Mouse (Mus musculus) CH12.LX (cell line): ENCODE measurements at regions not wholly inside any gene's neighbourhood (a gene's known extent, or its start where the extent isn't known, plus 50 kb on each side); places are given as distances from the start of the nearest gene placed in this dataset.

Source experiments
- CHD2 ChIP-seq: IDR thresholded peaks from 2 replicates; pipeline ENCODE4 v1.6.1; 2011; ENCODE audit warnings: low read length, improper control_type of control experiment
- CTCF ChIP-seq, 2 experiments: IDR thresholded peaks in 1 of 2; conservative IDR thresholded peaks in 1 of 2; 2 replicates each; pipeline ENCODE4 v1.5.1; 2011 to 2012; ENCODE audit warnings: low read depth in 2 of 2, low read length in 2 of 2, improper control_type of control experiment in 1 of 2, inconsistent platforms in 1 of 2, mild to moderate bottlenecking in 1 of 2, moderate library complexity in 1 of 2
- HCFC1 ChIP-seq: IDR thresholded peaks from 2 replicates; pipeline ENCODE4 v1.6.1; 2012; ENCODE audit warnings: low read depth, mild to moderate bottlenecking, inconsistent platforms, low read length, improper control_type of control experiment
- JUND ChIP-seq: conservative IDR thresholded peaks from 2 replicates; pipeline ENCODE4 v1.6.1; 2011; ENCODE audit warnings: low read depth, low read length, improper control_type of control experiment
- KAT2A ChIP-seq: IDR thresholded peaks from 2 replicates; pipeline ENCODE4 v1.6.1; 2012; ENCODE audit warnings: low read length, improper control_type of control experiment, inconsistent platforms; ENCODE audit not compliant: insufficient replicate concordance
- MAX ChIP-seq: IDR thresholded peaks from 2 replicates; pipeline ENCODE4 v1.6.1; 2011; ENCODE audit warnings: low read length, improper control_type of control experiment
- MEF2A ChIP-seq: IDR thresholded peaks from 2 replicates; pipeline ENCODE4 v1.6.1; 2014; ENCODE audit warnings: low read depth, mild to moderate bottlenecking, inconsistent platforms, low read length, improper control_type of control experiment, borderline replicate concordance
- POLR2A ChIP-seq: IDR thresholded peaks from 2 replicates; pipeline ENCODE4 v1.6.1; 2011; ENCODE audit warnings: low read depth, mild to moderate bottlenecking, improper control_type of control experiment, low read length
- TCF12 ChIP-seq: IDR thresholded peaks from 2 replicates; pipeline ENCODE4 v1.6.1; 2014; ENCODE audit warnings: low read depth, mild to moderate bottlenecking, inconsistent platforms, low read length, improper control_type of control experiment
- ZKSCAN1 ChIP-seq: IDR thresholded peaks from 2 replicates; pipeline ENCODE4 v1.6.1; 2012; ENCODE audit warnings: low read depth, inconsistent platforms, low read length, improper control_type of control experiment, borderline replicate concordance

DNA sequence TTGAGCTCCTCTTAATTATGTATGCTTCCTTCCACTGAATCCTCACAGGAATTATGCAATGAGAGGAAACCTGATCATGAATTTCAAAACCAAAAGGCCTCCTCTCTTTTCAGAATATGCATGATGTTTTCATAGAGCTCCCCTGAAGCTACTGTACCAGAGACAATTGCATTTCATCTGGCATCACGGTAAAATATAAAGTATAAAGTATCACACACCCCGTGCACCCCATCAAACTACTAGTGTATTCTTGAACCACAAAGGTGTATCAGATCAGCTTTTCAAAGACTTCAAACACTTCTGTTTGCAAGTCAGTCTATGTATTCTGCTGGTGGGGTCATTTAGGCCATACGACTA, 144.4 kb upstream of the Cxadr start:
- no peak for TF ChIP-seq ZKSCAN1
- TF ChIP-seq TCF12 = no peak
- no peak for TF ChIP-seq CHD2
- TF ChIP-seq CTCF (conservative IDR thresholded peaks at IDR 0.05 in 1 of 2, IDR thresholded peaks at IDR 0.05 in 1 of 2; ENCODE audit: low read depth in 2 of 2, low read length in 2 of 2) = no peak
- TF ChIP-seq HCFC1 = no peak
- no peak for TF ChIP-seq POLR2A
- no peak for TF ChIP-seq KAT2A
- no peak for TF ChIP-seq JUND
- TF ChIP-seq MAX = no peak
- TF ChIP-seq MEF2A = no peak
